In the genomic region with DNA sequence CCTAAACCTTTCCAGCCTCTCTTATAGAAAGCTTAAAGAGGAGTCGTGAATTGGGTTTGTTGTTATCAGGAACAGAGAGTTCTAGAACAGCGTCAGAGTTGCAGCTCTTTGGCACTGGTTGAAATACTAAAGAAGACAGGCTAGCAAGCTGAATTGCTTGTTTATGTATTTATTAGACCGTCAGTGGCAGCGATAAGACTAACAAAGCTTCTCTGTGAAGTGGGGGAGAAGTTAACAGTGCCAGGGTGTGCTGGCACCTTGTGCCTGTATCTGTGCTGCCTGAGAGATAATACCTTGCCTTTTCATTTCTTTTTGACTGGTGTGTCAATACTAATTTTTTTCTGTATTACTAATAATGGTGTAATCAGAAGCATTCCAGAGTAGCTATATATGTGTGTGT, we compare ENCODE assay signal across 15 mouse cellular contexts. TPM values are rescaled to one million over a fixed set of nuclear protein-coding genes. Genes with fewer than 3 reads are reported as not detected.
DNase-seq lines count a peak whose midpoint lies in the region; ATAC-seq and TF ChIP-seq lines count a peak whose summit lies in the region.
"Had no signal": no experiment of that assay in that cellular context is flagged by ENCODE, and none has a peak within 500 bp of the region (broad histone marks: within the 10 kb centered on the region; RNA-seq: fewer than 3 reads in every experiment).

No protein-coding gene starts in this region.

- H3K9ac ChIP-seq in forebrain, embryonic 12.5 days: no peak overlapping the region
- H3K9ac ChIP-seq in liver, embryonic 12.5 days: no peak overlapping the region
- no peak overlapping the region for H3K9ac ChIP-seq in liver, postnatal 0 days (replicated peaks)
- 0 out of 2 replicates have a peak overlapping the region, but pooled peaks have one; percentile 22 for H3K9ac ChIP-seq in neural tube, embryonic 13.5 days
- H3K9ac ChIP-seq: limb, embryonic 15.5 days had no signal

- no peak overlapping the region for H3K27ac ChIP-seq in forebrain, embryonic 12.5 days
- no peak overlapping the region for H3K27ac ChIP-seq in forebrain, embryonic 10.5 days
- H3K27ac ChIP-seq in liver, embryonic 12.5 days: no peak overlapping the region
- no peak overlapping the region for H3K27ac ChIP-seq in liver, postnatal 0 days (ENCODE audit: low read depth)
- no peak overlapping the region for H3K27ac ChIP-seq in neural tube, embryonic 13.5 days (replicated peaks)
- H3K27ac ChIP-seq: left cerebral cortex, adult 2 months; limb, embryonic 15.5 days; macrophage had no signal

- no peak for DNase-seq in forebrain, embryonic 10.5 days (ENCODE audit: extremely low spot score, low spot score)
- no peak for DNase-seq in liver, postnatal 0 days
- no peak for DNase-seq in layer of hippocampus, postnatal 25 days (ENCODE audit: extremely low spot score in 1 of 2, low spot score in 1 of 2)
- DNase-seq: adrenal gland, postnatal 10 days; cerebellum, postnatal 36 days; kidney, postnatal 25 days; thymus, adult 2 months had no signal

- ATAC-seq in forebrain, embryonic 12.5 days (ENCODE audit: low FRiP score): no peak
- ATAC-seq in liver, embryonic 12.5 days: no peak
- ATAC-seq in liver, postnatal 0 days: no peak
- ATAC-seq in megakaryocyte progenitor cell, adult 5-6 weeks (replicated peaks; ENCODE audit: poor library complexity): peak; percentile 30
- no peak for ATAC-seq in neural tube, embryonic 13.5 days (ENCODE audit: low read depth)
- ATAC-seq in frontal cortex, adult (ENCODE audit: low TSS enrichment): no peak

- no peaks in the 10 kb centered on the region for H3K9me3 ChIP-seq in forebrain, embryonic 12.5 days
- no peaks in the 10 kb centered on the region for H3K9me3 ChIP-seq in forebrain, embryonic 10.5 days
- no peaks in the 10 kb centered on the region for H3K9me3 ChIP-seq in liver, embryonic 12.5 days (replicated peaks)
- H3K9me3 ChIP-seq in liver, postnatal 0 days (ENCODE audit: low read length): no peaks in the 10 kb centered on the region
- no peaks in the 10 kb centered on the region for H3K9me3 ChIP-seq in neural tube, embryonic 13.5 days
- H3K9me3 ChIP-seq: limb, embryonic 15.5 days had no signal

- H3K4me2 ChIP-seq in forebrain, embryonic 12.5 days: peak overlapping the region; percentile 24; the same call in 1 of the 2 replicates
- H3K4me2 ChIP-seq in liver, embryonic 12.5 days: peak overlapping the region; percentile 27; the same call in 1 of the 2 replicates
- H3K4me2 ChIP-seq in liver, postnatal 0 days (ENCODE audit: low read depth, low read length): no peak overlapping the region
- peak overlapping the region; percentile 46 for H3K4me2 ChIP-seq in neural tube, embryonic 13.5 days
- H3K4me2 ChIP-seq: limb, embryonic 15.5 days had no signal

- H3K36me3 ChIP-seq in forebrain, embryonic 12.5 days (replicated peaks): no peaks in the 10 kb centered on the region
- no peaks in the 10 kb centered on the region for H3K36me3 ChIP-seq in forebrain, embryonic 10.5 days (replicated peaks)
- H3K36me3 ChIP-seq in liver, embryonic 12.5 days: no peaks in the 10 kb centered on the region
- no peaks in the 10 kb centered on the region for H3K36me3 ChIP-seq in liver, postnatal 0 days (replicated peaks; ENCODE audit: insufficient read depth, low read length)
- H3K36me3 ChIP-seq in neural tube, embryonic 13.5 days: no peaks in the 10 kb centered on the region
- H3K36me3 ChIP-seq: limb, embryonic 15.5 days had no signal

- no peak for TF ChIP-seq EP300 in liver, postnatal 0 days (IDR thresholded peaks at IDR 0.05; ENCODE audit: low read depth)

- H3K4me3 ChIP-seq in forebrain, embryonic 12.5 days (replicated peaks): no peak overlapping the region
- no peak overlapping the region; the same call in 1 of the 2 replicates for H3K4me3 ChIP-seq in forebrain, embryonic 10.5 days
- no peak overlapping the region; the same call in 1 of the 2 replicates for H3K4me3 ChIP-seq in liver, embryonic 12.5 days
- no peak overlapping the region for H3K4me3 ChIP-seq in liver, postnatal 0 days (ENCODE audit: low read depth, low read length)
- H3K4me3 ChIP-seq in neural tube, embryonic 13.5 days: peak overlapping the region; percentile 22
- H3K4me3 ChIP-seq: left cerebral cortex, adult 2 months; limb, embryonic 15.5 days had no signal

- H3K4me1 ChIP-seq in forebrain, embryonic 12.5 days: peaks cover 44% of the 10 kb centered on the region
- peaks cover 48% of the 10 kb centered on the region for H3K4me1 ChIP-seq in forebrain, embryonic 10.5 days
- peaks cover 60% of the 10 kb centered on the region for H3K4me1 ChIP-seq in liver, embryonic 12.5 days
- peaks cover 15% of the 10 kb centered on the region; the same call in 1 of the 2 replicates for H3K4me1 ChIP-seq in liver, postnatal 0 days (ENCODE audit: insufficient read depth)
- peaks cover 56% of the 10 kb centered on the region for H3K4me1 ChIP-seq in neural tube, embryonic 13.5 days (replicated peaks)

- no peak for TF ChIP-seq CTCF in liver, postnatal 0 days (IDR thresholded peaks at IDR 0.05; ENCODE audit: low read depth)

- 50% methylated on average over 4 of the region's 4 CpGs for WGBS in forebrain, embryonic 12.5 days
- WGBS in forebrain, embryonic 10.5 days: 71% methylated on average over 4 of the region's 4 CpGs
- WGBS in liver, embryonic 12.5 days (ENCODE audit: insufficient replicate concordance): 50% methylated on average over 4 of the region's 4 CpGs
- 63% methylated on average over 4 of the region's 4 CpGs for WGBS in liver, postnatal 0 days (ENCODE audit: insufficient replicate concordance)
- WGBS in neural tube, embryonic 13.5 days: 34% methylated on average over 4 of the region's 4 CpGs

- H3K27me3 ChIP-seq in forebrain, embryonic 12.5 days: no peaks in the 10 kb centered on the region
- H3K27me3 ChIP-seq in forebrain, embryonic 10.5 days (ENCODE audit: poor library complexity, severe bottlenecking): no peaks in the 10 kb centered on the region
- H3K27me3 ChIP-seq in liver, embryonic 12.5 days (replicated peaks): no peaks in the 10 kb centered on the region
- H3K27me3 ChIP-seq in liver, postnatal 0 days (ENCODE audit: insufficient read depth, low read length): no peaks in the 10 kb centered on the region
- no peaks in the 10 kb centered on the region for H3K27me3 ChIP-seq in neural tube, embryonic 13.5 days
- H3K27me3 ChIP-seq: limb, embryonic 15.5 days had no signal

RNA-seq across cellular contexts. Expression of gene E130308A19Rik, which starts 2.2 kb away (rescaled TPM):
- polyA plus RNA-seq in forebrain, embryonic 12.5 days (2016; fragmentation: Nextera tagmentation; extraction: Ambion mirVana): 55.3 and 57.2 TPM in 2 replicates
- polyA plus RNA-seq in forebrain, embryonic 10.5 days (2016; fragmentation: Nextera tagmentation; extraction: Ambion mirVana): 38.5 and 39.1 TPM in 2 replicates
- polyA plus RNA-seq in liver, embryonic 12.5 days (2016; fragmentation: Nextera tagmentation; extraction: Ambion mirVana): 12.8 and 14.8 TPM in 2 replicates
- 5.4 and 5.5 TPM in 2 replicates for polyA plus RNA-seq in liver, postnatal 0 days (2015; fragmentation: Nextera tagmentation; extraction: Ambion mirVana)
- 8.1 and 9.2 TPM in 2 replicates for total RNA-seq in megakaryocyte progenitor cell, adult 5-6 weeks (2015)
- 4.2 and 6.8 TPM in 2 replicates for total RNA-seq in megakaryocyte progenitor cell, adult 5-6 weeks (2017)
- polyA plus RNA-seq in neural tube, embryonic 13.5 days (2015; fragmentation: Nextera tagmentation; extraction: Ambion mirVana): 60.5 TPM in 2 replicates
- 10 to 100 TPM; 12.8 to 13.9 TPM for total RNA-seq in layer of hippocampus, postnatal 25 days (2021)

RNA-seq across cellular contexts. Expression of gene Hsdl2, which starts 46.9 kb away (rescaled TPM):
- polyA plus RNA-seq in forebrain, embryonic 12.5 days (2016; fragmentation: Nextera tagmentation; extraction: Ambion mirVana): 27.6 and 28.1 TPM in 2 replicates
- polyA plus RNA-seq in forebrain, embryonic 10.5 days (2016; fragmentation: Nextera tagmentation; extraction: Ambion mirVana): 18.6 and 18.8 TPM in 2 replicates
- 18.8 TPM in 2 replicates for polyA plus RNA-seq in liver, embryonic 12.5 days (2016; fragmentation: Nextera tagmentation; extraction: Ambion mirVana)
- 58.9 and 61.6 TPM in 2 replicates for polyA plus RNA-seq in liver, postnatal 0 days (2015; fragmentation: Nextera tagmentation; extraction: Ambion mirVana)
- 53.7 and 59.9 TPM in 2 replicates for total RNA-seq in megakaryocyte progenitor cell, adult 5-6 weeks (2015)
- 59.6 and 61.6 TPM in 2 replicates for total RNA-seq in megakaryocyte progenitor cell, adult 5-6 weeks (2017)
- polyA plus RNA-seq in neural tube, embryonic 13.5 days (2015; fragmentation: Nextera tagmentation; extraction: Ambion mirVana): 50.5 and 50.7 TPM in 2 replicates
- total RNA-seq in layer of hippocampus, postnatal 25 days (2021): 10 to 100 TPM; 28.0 to 28.1 TPM
